Mouse (Mus musculus): ENCODE results near the gene Wdr18.

- TF ChIP-seq CTCF (IDR thresholded peaks at IDR 0.05; ENCODE audit: low read depth, low read length), result peak; percentile 100
- no peak for TF ChIP-seq GATA1 (IDR thresholded peaks at IDR 0.05; ENCODE audit: borderline replicate concordance, low read length)
- no peak for TF ChIP-seq TAL1 (conservative IDR thresholded peaks at IDR 0.05; ENCODE audit: low read depth, low read length)
- TF ChIP-seq POLR2AphosphoS5 (IDR thresholded peaks at IDR 0.05; ENCODE audit: insufficient replicate concordance, low read depth, low read length), result no peak
These were observed 34.8 kb upstream of the Wdr18 start for GRCm38 (mm10) chr10:79924998-79925784.

All from G1E (cell line).